Mouse (Mus musculus) MEL (cell line): ENCODE results near the gene Ptpre. TPM values are rescaled to one million over a fixed set of nuclear protein-coding genes. Genes with fewer than 3 reads are reported as not detected.
"Not testable (repeated sequence)": the region's sequence is repeated elsewhere in the genome, so short reads cannot be mapped to it uniquely, and the experiment has no call there.

ENCODE experiments used
- DNase-seq: peaks from one replicate; pipeline ENCODE4 v3.0.0; 2011; ENCODE audit warnings: low read depth, low spot score
- H3K27ac ChIP-seq: 2 replicates; pipeline ENCODE4 v1.5.1; 2012; ENCODE audit warnings: low read depth, mild to moderate bottlenecking, control low read depth, low read length, moderate library complexity; ENCODE audit not compliant: control insufficient read depth
- H3K27me3 ChIP-seq, 2 experiments: fragments of 150-350 bp in 1 of 2; sonication (generic) in 1 of 2; 2 replicates each; pipeline ENCODE4 v1.6.1; 2012; ENCODE audit warnings: low read length in 2 of 2, mild to moderate bottlenecking in 2 of 2, improper control_type of control experiment in 1 of 2, moderate library complexity in 1 of 2; ENCODE audit not compliant: insufficient read depth in 2 of 2, control insufficient read depth in 1 of 2
- H3K36me3 ChIP-seq, 2 experiments: 2 replicates each; pipeline ENCODE4 v1.6.1; 2012 to 2014; ENCODE audit warnings: low read length in 2 of 2, improper control_type of control experiment in 1 of 2, inconsistent platforms in 1 of 2, mild to moderate bottlenecking in 1 of 2; ENCODE audit not compliant: insufficient read depth in 2 of 2, control insufficient read depth in 1 of 2
- H3K4me1 ChIP-seq, 2 experiments: fragments of 150-350 bp in 1 of 2; sonication (generic) in 1 of 2; 2 replicates each; pipeline ENCODE4 v1.6.1; 2012; ENCODE audit warnings: low read length in 2 of 2, improper control_type of control experiment in 1 of 2, mild to moderate bottlenecking in 1 of 2; ENCODE audit not compliant: insufficient read depth in 2 of 2, control insufficient read depth in 1 of 2
- H3K4me3 ChIP-seq, 2 experiments: fragments of 150-350 bp in 1 of 2; sonication (generic) in 1 of 2; 2 replicates each; pipeline ENCODE4 v1.5.1; 2012; ENCODE audit warnings: low read depth in 2 of 2, low read length in 2 of 2, mild to moderate bottlenecking in 2 of 2, moderate library complexity in 2 of 2, control low read depth in 1 of 2, improper control_type of control experiment in 1 of 2; ENCODE audit not compliant: control insufficient read depth in 1 of 2, insufficient read depth in 1 of 2
- H3K79me2 ChIP-seq: 2 replicates; pipeline ENCODE4 v1.6.1; 2012; ENCODE audit warnings: mild to moderate bottlenecking, low read length, moderate library complexity; ENCODE audit not compliant: control insufficient read depth, poor library complexity, insufficient read depth
- H3K9ac ChIP-seq: 2 replicates; pipeline ENCODE4 v1.6.1; 2012; ENCODE audit warnings: low read depth, mild to moderate bottlenecking, control low read depth, low read length, moderate library complexity; ENCODE audit not compliant: control insufficient read depth, poor library complexity, severe bottlenecking
- H3K9me3 ChIP-seq: fragments of 150-350 bp; sonication (generic); replicated peaks from 2 replicates; pipeline ENCODE4 v1.6.1; 2012; ENCODE audit warnings: mild to moderate bottlenecking, low read length, improper control_type of control experiment, moderate library complexity; ENCODE audit not compliant: insufficient read depth
- CHD1 ChIP-seq: IDR thresholded peaks from 2 replicates; pipeline ENCODE4 v1.6.1; 2012; ENCODE audit warnings: low read depth, mild to moderate bottlenecking, inconsistent platforms, low read length, improper control_type of control experiment
- CTCF ChIP-seq, 3 experiments: IDR thresholded peaks in 2 of 3; conservative IDR thresholded peaks in 1 of 3; 2 replicates each; pipeline ENCODE4 v1.5.1; 2011 to 2012; ENCODE audit warnings: low read length in 3 of 3, low read depth in 2 of 3, mild to moderate bottlenecking in 2 of 3, improper control_type of control experiment in 1 of 3, inconsistent platforms in 1 of 3, mixed read lengths in 1 of 3, moderate library complexity in 1 of 3; ENCODE audit not compliant: control insufficient read depth in 1 of 3, insufficient read depth in 1 of 3, poor library complexity in 1 of 3, severe bottlenecking in 1 of 3
- EP300 ChIP-seq, 2 experiments: IDR thresholded peaks; 2 replicates each; pipeline ENCODE4 v1.6.1; 2011; ENCODE audit warnings: improper control_type of control experiment in 2 of 2, low read length in 2 of 2, low read depth in 1 of 2, mild to moderate bottlenecking in 1 of 2
- ETS1 ChIP-seq: IDR thresholded peaks from 2 replicates; pipeline ENCODE4 v1.6.1; 2012; ENCODE audit warnings: low read depth, mild to moderate bottlenecking, inconsistent platforms, low read length, improper control_type of control experiment, moderate library complexity
- GATA1 ChIP-seq: IDR thresholded peaks from 2 replicates; pipeline ENCODE4 v1.6.1; 2011; ENCODE audit warnings: low read depth, low read length, improper control_type of control experiment
- HCFC1 ChIP-seq: IDR thresholded peaks from 2 replicates; pipeline ENCODE4 v1.6.1; 2012; ENCODE audit warnings: low read depth, mild to moderate bottlenecking, inconsistent platforms, low read length, improper control_type of control experiment, moderate library complexity
- JUND ChIP-seq: IDR thresholded peaks from 2 replicates; pipeline ENCODE4 v1.6.1; 2011; ENCODE audit warnings: low read depth, mild to moderate bottlenecking, improper control_type of control experiment, low read length
- MAZ ChIP-seq: IDR thresholded peaks from 2 replicates; pipeline ENCODE4 v1.6.1; 2012; ENCODE audit warnings: low read depth, mild to moderate bottlenecking, inconsistent platforms, low read length, improper control_type of control experiment
- MEF2A ChIP-seq: IDR thresholded peaks from 2 replicates; pipeline ENCODE4 v1.6.1; 2014; ENCODE audit warnings: low read depth, mild to moderate bottlenecking, inconsistent platforms, low read length, improper control_type of control experiment; ENCODE audit not compliant: poor library complexity, insufficient replicate concordance, severe bottlenecking; ENCODE audit errors: extremely low read depth
- MYC ChIP-seq: IDR thresholded peaks from 2 replicates; pipeline ENCODE4 v1.6.1; 2011; ENCODE audit warnings: low read depth, mild to moderate bottlenecking, low read length, improper control_type of control experiment, moderate library complexity
- NELFE ChIP-seq: IDR thresholded peaks from 2 replicates; pipeline ENCODE4 v1.6.1; 2011; ENCODE audit warnings: low read depth, low read length, improper control_type of control experiment
- POLR2AphosphoS2 ChIP-seq: IDR thresholded peaks from 2 replicates; pipeline ENCODE4 v1.6.1; 2011; ENCODE audit warnings: low read length, improper control_type of control experiment
- POLR2AphosphoS5 ChIP-seq: IDR thresholded peaks from 2 replicates; pipeline ENCODE4 v1.6.1; 2012; ENCODE audit warnings: low read depth, borderline replicate concordance, mild to moderate bottlenecking, inconsistent platforms, low read length, moderate library complexity, mixed read lengths
- RAD21 ChIP-seq: IDR thresholded peaks from 2 replicates; pipeline ENCODE4 v1.6.1; 2011; ENCODE audit warnings: mild to moderate bottlenecking, low read depth, low read length, improper control_type of control experiment
- SMC3 ChIP-seq: IDR thresholded peaks from 2 replicates; pipeline ENCODE4 v1.6.1; 2011; ENCODE audit warnings: low read depth, low read length, improper control_type of control experiment
- TAL1 ChIP-seq: IDR thresholded peaks from 2 replicates; pipeline ENCODE4 v1.6.1; 2012; ENCODE audit warnings: mild to moderate bottlenecking, inconsistent platforms, low read length, moderate library complexity, mixed read lengths
- TBP ChIP-seq: IDR thresholded peaks from 2 replicates; pipeline ENCODE4 v1.8.0; 2011; ENCODE audit warnings: low read depth, low read length, improper control_type of control experiment
- TCF12 ChIP-seq: IDR thresholded peaks from 2 replicates; pipeline ENCODE4 v1.6.1; 2014; ENCODE audit warnings: low read depth, mild to moderate bottlenecking, inconsistent platforms, low read length, improper control_type of control experiment, moderate library complexity
- UBTF ChIP-seq: IDR thresholded peaks from 2 replicates; pipeline ENCODE4 v1.6.1; 2012; ENCODE audit warnings: low read depth, mild to moderate bottlenecking, inconsistent platforms, low read length, improper control_type of control experiment, moderate library complexity, borderline replicate concordance; ENCODE audit not compliant: insufficient read depth
- ZC3H11A ChIP-seq: IDR thresholded peaks from 2 replicates; pipeline ENCODE4 v1.6.1; 2012; ENCODE audit warnings: low read depth, mild to moderate bottlenecking, inconsistent platforms, low read length, improper control_type of control experiment
- ZMIZ1 ChIP-seq: IDR thresholded peaks from 2 replicates; pipeline ENCODE4 v1.6.1; 2012; ENCODE audit warnings: low read depth, mild to moderate bottlenecking, inconsistent platforms, low read length, improper control_type of control experiment, moderate library complexity
- ZNF384 ChIP-seq: IDR thresholded peaks from 2 replicates; pipeline ENCODE4 v1.6.1; 2012; ENCODE audit warnings: low read depth, mild to moderate bottlenecking, inconsistent platforms, low read length, improper control_type of control experiment
- polyA plus RNA-seq, 2 experiments: library from polyadenylated mRNA; stranded (reverse) in 1 of 2; unstranded in 1 of 2; fragments of >175 nt in 1 of 2; fragments of >200 nt in 1 of 2; gene quantifications; 2 replicates each; pipeline versions ENCODE4 v1.2.1 to v1.2.4; 2012; ENCODE audit warnings: low replicate concordance in 2 of 2, low read depth in 1 of 2; ENCODE audit not compliant: insufficient read length in 2 of 2, insufficient read depth in 1 of 2, missing spikeins in 1 of 2
- total RNA-seq: library from RNA; depleted of rRNA; stranded (reverse); fragments of 300-350 nt; gene quantifications from 2 replicates; pipeline ENCODE4 v1.2.3, GENCODE M21; 2012

Ptpre gene
- total and polyA plus RNA-seq, 3 experiments: 4.9 to 12.9 TPM; not detected in 1

- not testable (repeated sequence) for H3K4me1 ChIP-seq, H3K36me3 ChIP-seq, H3K27ac ChIP-seq, H3K27me3 ChIP-seq, H3K79me2 ChIP-seq, H3K9ac ChIP-seq, H3K9me3 ChIP-seq, H3K4me3 ChIP-seq
- peak; percentile 30 for DNase-seq
- TF ChIP-seq CTCF (IDR thresholded peaks at IDR 0.05 in 2 of 3, conservative IDR thresholded peaks at IDR 0.05 in 1 of 3; ENCODE audit: control insufficient read depth in 1 of 3, insufficient read depth in 1 of 3, low read depth in 2 of 3, low read length in 3 of 3, poor library complexity in 1 of 3, severe bottlenecking in 1 of 3) (peak in 2 of 3 experiments; percentile 21 to 33; a peak in 2 of 6 replicates), ZC3H11A (0 out of 2 replicates have a peak, but pooled peaks have one; percentile 11), RAD21 (peak; percentile 20), SMC3 (peak; percentile 54)
These were observed 79.2 kb downstream of the Ptpre start for GRCm38 (mm10) chr7:135616479-135616878.

GRCm38 (mm10) chr7:135617776-135618175 lies 80.5 kb downstream of the Ptpre start:
- Histone ChIP-seq H3K9me3 (no peaks in the 10 kb centered on the region), H3K4me3 (no peak overlapping the region), H3K27me3 (no peaks in the 10 kb centered on the region), H3K4me1 (0 out of 4 replicates have a peak, but pooled peaks cover 0 to 3% of the 10 kb centered on the region in 2 experiments), H3K36me3 (no peaks in the 10 kb centered on the region; a peak in 1 of 4 replicates), H3K79me2 (no peaks in the 10 kb centered on the region), H3K9ac (no peak overlapping the region), H3K27ac (no peak overlapping the region)
- no peak for DNase-seq
- no peak for TF ChIP-seq NELFE
- TF ChIP-seq JUND: no peak
- no peak for TF ChIP-seq MEF2A
- no peak for TF ChIP-seq TCF12
- TF ChIP-seq TBP: no peak
- no peak for TF ChIP-seq MYC
- TF ChIP-seq ZMIZ1: no peak
- no peak for TF ChIP-seq HCFC1
- TF ChIP-seq SMC3: no peak
- no peak for TF ChIP-seq POLR2AphosphoS5
- no peak for TF ChIP-seq CHD1
- no peak for TF ChIP-seq GATA1
- TF ChIP-seq UBTF: no peak
- no peak for TF ChIP-seq ETS1
- no peak for TF ChIP-seq MAZ
- no peak for TF ChIP-seq POLR2AphosphoS2
- no peak for TF ChIP-seq EP300 (IDR thresholded peaks at IDR 0.05; ENCODE audit: low read depth in 1 of 2, low read length in 2 of 2)
- TF ChIP-seq TAL1: no peak
- no peak for TF ChIP-seq ZNF384
